Mouse (Mus musculus): ENCODE results near the gene Utp3.

GRCm38 (mm10) chr5:88583271-88584031, 29.2 kb downstream of the Utp3 start:
- TF ChIP-seq KAT2A (IDR thresholded peaks at IDR 0.05; ENCODE audit: insufficient replicate concordance, low read length): no peak
- TF ChIP-seq MAFK (IDR thresholded peaks at IDR 0.05; ENCODE audit: insufficient replicate concordance, low read length): no peak
- no peak for TF ChIP-seq ETS1 (conservative IDR thresholded peaks at IDR 0.05; ENCODE audit: low read depth, low read length)
- TF ChIP-seq ZNF384 (IDR thresholded peaks at IDR 0.05; ENCODE audit: low read depth, low read length): no peak
- TF ChIP-seq HCFC1 (IDR thresholded peaks at IDR 0.05; ENCODE audit: low read depth, low read length): no peak
